Mouse (Mus musculus): ENCODE measurements around the gene Lzic. TPM values are rescaled to one million over a fixed set of nuclear protein-coding genes. Genes with fewer than 3 reads are reported as not detected.

The Lzic gene
- polyA plus RNA-seq, 1 experiment, result 44.7 TPM

- Histone ChIP-seq H3ac (ENCODE audit: control insufficient read depth, insufficient read length, low read depth) (no peak overlapping the region), H3K79me2 (ENCODE audit: control insufficient read depth, insufficient read depth) (no peaks in the 10 kb centered on the region), H3K4me3 (ENCODE audit: insufficient read depth, poor library complexity, severe bottlenecking) (no peak overlapping the region), H3K79me3 (ENCODE audit: low read depth) (no peaks in the 10 kb centered on the region), H3K27me3 (ENCODE audit: control insufficient read depth, insufficient read depth, insufficient read length) (no peaks in the 10 kb centered on the region), H3K36me3 (ENCODE audit: control insufficient read depth, insufficient read depth) (peaks cover 42% of the 10 kb centered on the region)
- TF ChIP-seq CEBPB (IDR thresholded peaks at IDR 0.05; ENCODE audit: low read depth) (no peak), MYOD1 (IDR thresholded peaks at IDR 0.05; ENCODE audit: control insufficient read depth, insufficient read length, low read depth) (no peak), USF1 (IDR thresholded peaks at IDR 0.05; ENCODE audit: low read depth) (no peak), MAX (IDR thresholded peaks at IDR 0.05) (no peak), FOSL1 (IDR thresholded peaks at IDR 0.05; ENCODE audit: insufficient read depth, low read length, poor library complexity, severe bottlenecking) (no peak), MYOG (IDR thresholded peaks at IDR 0.05; ENCODE audit: control insufficient read depth, extremely low read depth, insufficient read length) (no peak), CTCF (IDR thresholded peaks at IDR 0.05; ENCODE audit: control insufficient read depth, insufficient read depth, insufficient read length) (no peak)
Observed at GRCm38 (mm10) chr4:149499790-149500189, 14.8 kb downstream of the Lzic start.

DNA sequence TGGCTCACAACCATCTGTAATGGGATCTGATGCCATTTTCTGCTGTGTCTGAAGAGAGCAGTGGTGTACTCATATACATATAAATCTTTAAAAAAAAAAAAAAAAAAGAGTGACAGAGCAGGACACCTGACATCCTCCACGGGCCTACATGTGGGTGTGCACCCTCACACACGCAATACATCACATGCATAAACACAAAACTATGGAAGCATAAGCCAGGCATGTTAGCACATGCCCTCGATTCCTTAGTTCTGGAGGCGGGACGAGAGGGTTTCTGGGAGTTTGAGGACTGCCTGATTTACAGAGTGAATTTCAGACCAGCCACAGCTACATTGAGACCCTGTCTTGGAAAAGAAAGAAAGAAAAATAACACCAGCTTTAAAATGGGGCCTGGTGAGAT lies 19.3 kb downstream of the Lzic start:
- H3ac ChIP-seq (ENCODE audit: control insufficient read depth, insufficient read length, low read depth), result no peak overlapping the region
- no peaks in the 10 kb centered on the region for H3K79me2 ChIP-seq (ENCODE audit: control insufficient read depth, insufficient read depth)
- H3K79me3 ChIP-seq (ENCODE audit: low read depth), result no peaks in the 10 kb centered on the region
- no peak overlapping the region for H3K4me3 ChIP-seq (ENCODE audit: insufficient read depth, poor library complexity, severe bottlenecking)
- H3K36me3 ChIP-seq (ENCODE audit: control insufficient read depth, insufficient read depth), result peaks cover 12% of the 10 kb centered on the region
- H3K27me3 ChIP-seq (ENCODE audit: control insufficient read depth, insufficient read depth, insufficient read length), result no peaks in the 10 kb centered on the region
- no peak for TF ChIP-seq MAX (IDR thresholded peaks at IDR 0.05)
- no peak for TF ChIP-seq FOSL1 (IDR thresholded peaks at IDR 0.05; ENCODE audit: insufficient read depth, low read length, poor library complexity, severe bottlenecking)
- TF ChIP-seq MYOG (IDR thresholded peaks at IDR 0.05; ENCODE audit: control insufficient read depth, extremely low read depth, insufficient read length), result no peak
- TF ChIP-seq CTCF (IDR thresholded peaks at IDR 0.05; ENCODE audit: control insufficient read depth, insufficient read depth, insufficient read length), result no peak
- no peak for TF ChIP-seq MYOD1 (IDR thresholded peaks at IDR 0.05; ENCODE audit: control insufficient read depth, insufficient read length, low read depth)
- no peak for TF ChIP-seq USF1 (IDR thresholded peaks at IDR 0.05; ENCODE audit: low read depth)

DNA sequence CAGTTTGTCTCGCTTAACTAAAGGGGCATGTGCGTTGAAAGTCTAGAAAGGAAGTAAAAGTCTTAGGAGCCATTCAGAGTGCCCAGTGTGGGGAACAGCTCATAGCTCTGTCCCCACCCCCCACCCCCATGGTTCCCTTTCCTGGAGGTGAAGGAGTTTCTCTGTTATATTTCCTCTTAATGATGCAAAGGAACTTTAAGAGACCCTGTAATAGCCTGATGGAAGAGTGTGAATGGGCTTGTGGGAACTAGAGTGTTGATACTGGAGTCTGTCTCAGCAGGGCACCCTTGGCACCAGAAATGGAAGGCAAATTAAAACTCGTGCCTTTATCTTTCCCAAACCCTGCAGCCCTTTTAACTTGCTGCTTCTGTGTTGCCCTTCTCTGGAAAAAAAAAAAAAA lies 19.8 kb downstream of the Lzic start:
- Histone ChIP-seq H3K36me3 (ENCODE audit: control insufficient read depth, insufficient read depth) (peaks cover 8% of the 10 kb centered on the region), H3K27me3 (ENCODE audit: control insufficient read depth, insufficient read depth, insufficient read length) (no peaks in the 10 kb centered on the region), H3K79me3 (ENCODE audit: low read depth) (no peaks in the 10 kb centered on the region), H3ac (ENCODE audit: control insufficient read depth, insufficient read length, low read depth) (no peak overlapping the region), H3K4me3 (ENCODE audit: insufficient read depth, poor library complexity, severe bottlenecking) (no peak overlapping the region), H3K79me2 (ENCODE audit: control insufficient read depth, insufficient read depth) (no peaks in the 10 kb centered on the region)
- TF ChIP-seq USF1 (IDR thresholded peaks at IDR 0.05; ENCODE audit: low read depth) (no peak), MAX (IDR thresholded peaks at IDR 0.05) (no peak), FOSL1 (IDR thresholded peaks at IDR 0.05; ENCODE audit: insufficient read depth, low read length, poor library complexity, severe bottlenecking) (no peak), CEBPB (IDR thresholded peaks at IDR 0.05; ENCODE audit: low read depth) (no peak), CTCF (IDR thresholded peaks at IDR 0.05; ENCODE audit: control insufficient read depth, insufficient read depth, insufficient read length) (no peak), MYOD1 (IDR thresholded peaks at IDR 0.05; ENCODE audit: control insufficient read depth, insufficient read length, low read depth) (no peak), MYOG (IDR thresholded peaks at IDR 0.05; ENCODE audit: control insufficient read depth, extremely low read depth, insufficient read length) (no peak)

DNA sequence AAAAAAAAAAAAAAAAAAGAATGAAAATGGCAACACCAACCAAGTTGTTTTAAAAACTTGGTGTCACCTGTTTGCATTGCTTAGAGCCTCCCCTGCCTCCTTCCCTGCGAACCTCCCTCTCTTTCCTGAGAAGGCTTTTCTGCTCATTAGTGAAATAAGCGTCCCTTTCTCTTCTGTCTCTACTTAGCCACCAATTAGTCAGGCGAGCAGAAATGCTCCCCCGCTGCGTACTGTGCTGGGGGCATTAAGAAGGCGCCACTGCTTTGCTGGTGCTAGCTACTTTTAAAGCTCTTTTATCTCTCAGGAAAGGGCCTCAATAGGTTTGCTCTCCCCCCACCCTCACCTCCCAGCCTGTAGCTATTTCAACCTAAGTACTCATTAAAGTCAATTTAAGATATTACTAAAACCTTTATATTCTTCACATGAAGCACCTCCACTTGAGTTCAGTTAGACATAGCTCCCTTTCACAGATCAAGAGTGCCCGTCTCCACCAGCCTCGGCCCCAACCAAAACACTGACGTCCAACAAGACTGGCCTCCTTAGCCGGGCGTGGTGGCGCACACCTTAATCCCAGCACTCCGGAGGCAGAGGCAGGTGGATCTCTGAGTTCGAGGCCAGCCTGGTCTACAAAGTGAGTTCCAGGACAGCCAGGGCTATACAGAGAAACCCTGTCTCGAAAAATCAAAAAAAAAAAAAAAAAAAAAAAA lies 20.4 kb downstream of the Lzic start:
- Histone ChIP-seq H3K36me3 (ENCODE audit: control insufficient read depth, insufficient read depth) (peaks cover 2% of the 10 kb centered on the region), H3ac (ENCODE audit: control insufficient read depth, insufficient read length, low read depth) (no peak overlapping the region), H3K27me3 (ENCODE audit: control insufficient read depth, insufficient read depth, insufficient read length) (no peaks in the 10 kb centered on the region), H3K4me3 (ENCODE audit: insufficient read depth, poor library complexity, severe bottlenecking) (no peak overlapping the region), H3K79me3 (ENCODE audit: low read depth) (no peaks in the 10 kb centered on the region), H3K79me2 (ENCODE audit: control insufficient read depth, insufficient read depth) (no peaks in the 10 kb centered on the region)
- no peak for TF ChIP-seq CEBPB (IDR thresholded peaks at IDR 0.05; ENCODE audit: low read depth)
- no peak for TF ChIP-seq CTCF (IDR thresholded peaks at IDR 0.05; ENCODE audit: control insufficient read depth, insufficient read depth, insufficient read length)
- no peak for TF ChIP-seq USF1 (IDR thresholded peaks at IDR 0.05; ENCODE audit: low read depth)
- no peak for TF ChIP-seq FOSL1 (IDR thresholded peaks at IDR 0.05; ENCODE audit: insufficient read depth, low read length, poor library complexity, severe bottlenecking)

DNA sequence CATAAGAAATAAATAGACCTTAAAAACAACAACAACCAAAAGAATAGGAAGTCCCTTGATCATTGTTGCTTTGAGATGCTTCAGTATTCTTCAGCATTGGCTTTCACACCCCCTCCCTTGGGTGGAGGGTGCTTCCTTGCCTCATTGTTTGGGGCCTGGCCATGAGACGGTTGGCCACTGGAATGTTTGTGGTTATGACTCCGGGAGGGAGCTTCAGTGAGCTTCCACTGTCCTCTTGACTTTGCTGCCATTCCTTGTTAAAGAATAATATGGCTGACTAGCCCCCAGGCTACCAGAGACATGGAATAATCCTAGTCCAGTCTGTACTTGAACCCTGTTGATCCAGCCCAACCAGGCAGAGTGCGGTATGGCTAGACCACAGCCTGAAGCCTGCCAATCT lies 21.9 kb downstream of the Lzic start:
- Histone ChIP-seq H3ac (ENCODE audit: control insufficient read depth, insufficient read length, low read depth) (no peak overlapping the region), H3K79me3 (ENCODE audit: low read depth) (no peaks in the 10 kb centered on the region), H3K27me3 (ENCODE audit: control insufficient read depth, insufficient read depth, insufficient read length) (no peaks in the 10 kb centered on the region), H3K79me2 (ENCODE audit: control insufficient read depth, insufficient read depth) (no peaks in the 10 kb centered on the region), H3K36me3 (ENCODE audit: control insufficient read depth, insufficient read depth) (no peaks in the 10 kb centered on the region), H3K4me3 (ENCODE audit: insufficient read depth, poor library complexity, severe bottlenecking) (no peak overlapping the region)
- no peak for TF ChIP-seq CEBPB (IDR thresholded peaks at IDR 0.05; ENCODE audit: low read depth)
- peak; percentile 71 for TF ChIP-seq MAX (IDR thresholded peaks at IDR 0.05)

DNA sequence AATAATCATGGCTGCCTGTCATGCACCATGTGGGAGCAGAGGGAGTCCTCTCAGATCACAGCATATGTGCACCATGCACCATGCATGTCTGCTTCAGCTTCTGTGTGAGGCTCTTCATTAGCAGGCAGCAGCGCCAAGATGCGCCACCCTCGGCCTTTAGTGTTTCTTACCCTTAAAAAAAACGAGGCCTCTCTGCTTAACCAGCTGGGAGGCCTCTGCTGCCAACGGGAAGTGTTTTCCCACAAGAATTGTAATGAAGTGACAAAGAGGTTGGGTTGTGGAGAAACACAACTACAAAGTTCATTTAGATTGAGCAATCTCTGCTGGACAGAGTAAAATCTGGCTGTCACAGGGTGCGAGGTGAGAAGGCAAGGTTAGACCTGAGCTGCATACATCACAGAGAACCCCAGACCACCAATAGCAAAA lies 26.2 kb downstream of the Lzic start:
- no peak for TF ChIP-seq USF1 (IDR thresholded peaks at IDR 0.05; ENCODE audit: low read depth)
- TF ChIP-seq MYOD1 (IDR thresholded peaks at IDR 0.05; ENCODE audit: control insufficient read depth, insufficient read length, low read depth), result no peak
- no peak for TF ChIP-seq MYOG (IDR thresholded peaks at IDR 0.05; ENCODE audit: control insufficient read depth, extremely low read depth, insufficient read length)
- TF ChIP-seq CEBPB (IDR thresholded peaks at IDR 0.05; ENCODE audit: low read depth), result no peak
- TF ChIP-seq FOSL1 (IDR thresholded peaks at IDR 0.05; ENCODE audit: insufficient read depth, low read length, poor library complexity, severe bottlenecking), result no peak
- no peak for TF ChIP-seq CTCF (IDR thresholded peaks at IDR 0.05; ENCODE audit: control insufficient read depth, insufficient read depth, insufficient read length)
- H3K79me3 ChIP-seq (ENCODE audit: low read depth), result no peaks in the 10 kb centered on the region
- H3K4me3 ChIP-seq (ENCODE audit: insufficient read depth, poor library complexity, severe bottlenecking), result no peak overlapping the region
- no peaks in the 10 kb centered on the region for H3K36me3 ChIP-seq (ENCODE audit: control insufficient read depth, insufficient read depth)
- H3ac ChIP-seq (ENCODE audit: control insufficient read depth, insufficient read length, low read depth), result no peak overlapping the region
- H3K79me2 ChIP-seq (ENCODE audit: control insufficient read depth, insufficient read depth), result no peaks in the 10 kb centered on the region
- no peaks in the 10 kb centered on the region for H3K27me3 ChIP-seq (ENCODE audit: control insufficient read depth, insufficient read depth, insufficient read length)

Measured in C2C12 (cell line).